Mouse (Mus musculus) MEL (cell line): ENCODE measurements at regions not wholly inside any gene's neighbourhood (a gene's known extent, or its start where the extent isn't known, plus 50 kb on each side); places are given as distances from the start of the nearest gene placed in this dataset.
A peak's percentile ranks its signal among the peaks of the same experiment; 100 is the strongest.

Experiments
- DNase-seq: peaks from one replicate; pipeline ENCODE4 v3.0.0; 2011; ENCODE audit warnings: low read depth, low spot score
- H3K27ac ChIP-seq: 2 replicates; pipeline ENCODE4 v1.5.1; 2012; ENCODE audit warnings: low read depth, mild to moderate bottlenecking, control low read depth, low read length, moderate library complexity; ENCODE audit not compliant: control insufficient read depth
- H3K27me3 ChIP-seq, 2 experiments: fragments of 150-350 bp in 1 of 2; sonication (generic) in 1 of 2; 2 replicates each; pipeline ENCODE4 v1.6.1; 2012; ENCODE audit warnings: low read length in 2 of 2, mild to moderate bottlenecking in 2 of 2, improper control_type of control experiment in 1 of 2, moderate library complexity in 1 of 2; ENCODE audit not compliant: insufficient read depth in 2 of 2, control insufficient read depth in 1 of 2
- H3K36me3 ChIP-seq, 2 experiments: 2 replicates each; pipeline ENCODE4 v1.6.1; 2012 to 2014; ENCODE audit warnings: low read length in 2 of 2, improper control_type of control experiment in 1 of 2, inconsistent platforms in 1 of 2, mild to moderate bottlenecking in 1 of 2; ENCODE audit not compliant: insufficient read depth in 2 of 2, control insufficient read depth in 1 of 2
- H3K4me1 ChIP-seq, 2 experiments: fragments of 150-350 bp in 1 of 2; sonication (generic) in 1 of 2; 2 replicates each; pipeline ENCODE4 v1.6.1; 2012; ENCODE audit warnings: low read length in 2 of 2, improper control_type of control experiment in 1 of 2, mild to moderate bottlenecking in 1 of 2; ENCODE audit not compliant: insufficient read depth in 2 of 2, control insufficient read depth in 1 of 2
- H3K4me3 ChIP-seq, 2 experiments: fragments of 150-350 bp in 1 of 2; sonication (generic) in 1 of 2; 2 replicates each; pipeline ENCODE4 v1.5.1; 2012; ENCODE audit warnings: low read depth in 2 of 2, low read length in 2 of 2, mild to moderate bottlenecking in 2 of 2, moderate library complexity in 2 of 2, control low read depth in 1 of 2, improper control_type of control experiment in 1 of 2; ENCODE audit not compliant: control insufficient read depth in 1 of 2, insufficient read depth in 1 of 2
- H3K79me2 ChIP-seq: 2 replicates; pipeline ENCODE4 v1.6.1; 2012; ENCODE audit warnings: mild to moderate bottlenecking, low read length, moderate library complexity; ENCODE audit not compliant: control insufficient read depth, poor library complexity, insufficient read depth
- H3K9ac ChIP-seq: 2 replicates; pipeline ENCODE4 v1.6.1; 2012; ENCODE audit warnings: low read depth, mild to moderate bottlenecking, control low read depth, low read length, moderate library complexity; ENCODE audit not compliant: control insufficient read depth, poor library complexity, severe bottlenecking
- H3K9me3 ChIP-seq: fragments of 150-350 bp; sonication (generic); replicated peaks from 2 replicates; pipeline ENCODE4 v1.6.1; 2012; ENCODE audit warnings: mild to moderate bottlenecking, low read length, improper control_type of control experiment, moderate library complexity; ENCODE audit not compliant: insufficient read depth
- CHD1 ChIP-seq: IDR thresholded peaks from 2 replicates; pipeline ENCODE4 v1.6.1; 2012; ENCODE audit warnings: low read depth, mild to moderate bottlenecking, inconsistent platforms, low read length, improper control_type of control experiment
- CTCF ChIP-seq, 3 experiments: IDR thresholded peaks in 2 of 3; conservative IDR thresholded peaks in 1 of 3; 2 replicates each; pipeline ENCODE4 v1.5.1; 2011 to 2012; ENCODE audit warnings: low read length in 3 of 3, low read depth in 2 of 3, mild to moderate bottlenecking in 2 of 3, improper control_type of control experiment in 1 of 3, inconsistent platforms in 1 of 3, mixed read lengths in 1 of 3, moderate library complexity in 1 of 3; ENCODE audit not compliant: control insufficient read depth in 1 of 3, insufficient read depth in 1 of 3, poor library complexity in 1 of 3, severe bottlenecking in 1 of 3
- E2F4 ChIP-seq: IDR thresholded peaks from 2 replicates; pipeline ENCODE4 v1.6.1; 2011; ENCODE audit warnings: low read depth, low read length, improper control_type of control experiment, borderline replicate concordance
- EP300 ChIP-seq, 2 experiments: IDR thresholded peaks; 2 replicates each; pipeline ENCODE4 v1.6.1; 2011; ENCODE audit warnings: improper control_type of control experiment in 2 of 2, low read length in 2 of 2, low read depth in 1 of 2, mild to moderate bottlenecking in 1 of 2
- ETS1 ChIP-seq: IDR thresholded peaks from 2 replicates; pipeline ENCODE4 v1.6.1; 2012; ENCODE audit warnings: low read depth, mild to moderate bottlenecking, inconsistent platforms, low read length, improper control_type of control experiment, moderate library complexity
- KAT2A ChIP-seq: conservative IDR thresholded peaks from 2 replicates; pipeline ENCODE4 v1.6.1; 2012; ENCODE audit warnings: low read depth, low read length, improper control_type of control experiment, inconsistent platforms
- MAFK ChIP-seq: IDR thresholded peaks from 2 replicates; pipeline ENCODE4 v1.6.1; 2011; ENCODE audit warnings: low read depth, mild to moderate bottlenecking, low read length, improper control_type of control experiment, borderline replicate concordance
- MAX ChIP-seq: IDR thresholded peaks from 2 replicates; pipeline ENCODE4 v1.6.1; 2011; ENCODE audit warnings: low read length, improper control_type of control experiment
- MAZ ChIP-seq: IDR thresholded peaks from 2 replicates; pipeline ENCODE4 v1.6.1; 2012; ENCODE audit warnings: low read depth, mild to moderate bottlenecking, inconsistent platforms, low read length, improper control_type of control experiment
- MXI1 ChIP-seq: IDR thresholded peaks from 2 replicates; pipeline ENCODE4 v1.6.1; 2011; ENCODE audit warnings: mild to moderate bottlenecking, low read depth, low read length, improper control_type of control experiment
- MYC ChIP-seq: IDR thresholded peaks from 2 replicates; pipeline ENCODE4 v1.6.1; 2011; ENCODE audit warnings: low read depth, mild to moderate bottlenecking, low read length, improper control_type of control experiment, moderate library complexity
- NELFE ChIP-seq: IDR thresholded peaks from 2 replicates; pipeline ENCODE4 v1.6.1; 2011; ENCODE audit warnings: low read depth, low read length, improper control_type of control experiment
- NRF1 ChIP-seq: IDR thresholded peaks from 2 replicates; pipeline ENCODE4 v1.6.1; 2014; ENCODE audit warnings: low read depth, mild to moderate bottlenecking, inconsistent platforms, low read length, improper control_type of control experiment, moderate library complexity; ENCODE audit not compliant: poor library complexity, insufficient read depth, severe bottlenecking
- POLR2AphosphoS2 ChIP-seq: IDR thresholded peaks from 2 replicates; pipeline ENCODE4 v1.6.1; 2011; ENCODE audit warnings: low read length, improper control_type of control experiment
- POLR2AphosphoS5 ChIP-seq: IDR thresholded peaks from 2 replicates; pipeline ENCODE4 v1.6.1; 2012; ENCODE audit warnings: low read depth, borderline replicate concordance, mild to moderate bottlenecking, inconsistent platforms, low read length, moderate library complexity, mixed read lengths
- RAD21 ChIP-seq: IDR thresholded peaks from 2 replicates; pipeline ENCODE4 v1.6.1; 2011; ENCODE audit warnings: mild to moderate bottlenecking, low read depth, low read length, improper control_type of control experiment
- SMC3 ChIP-seq: IDR thresholded peaks from 2 replicates; pipeline ENCODE4 v1.6.1; 2011; ENCODE audit warnings: low read depth, low read length, improper control_type of control experiment
- TAL1 ChIP-seq: IDR thresholded peaks from 2 replicates; pipeline ENCODE4 v1.6.1; 2012; ENCODE audit warnings: mild to moderate bottlenecking, inconsistent platforms, low read length, moderate library complexity, mixed read lengths
- UBTF ChIP-seq: IDR thresholded peaks from 2 replicates; pipeline ENCODE4 v1.6.1; 2012; ENCODE audit warnings: low read depth, mild to moderate bottlenecking, inconsistent platforms, low read length, improper control_type of control experiment, moderate library complexity, borderline replicate concordance; ENCODE audit not compliant: insufficient read depth
- USF2 ChIP-seq, 2 experiments: IDR thresholded peaks; 2 replicates each; pipeline ENCODE4 v1.6.1; 2011 to 2012; ENCODE audit warnings: improper control_type of control experiment in 2 of 2, low read length in 2 of 2, borderline replicate concordance in 1 of 2, inconsistent platforms in 1 of 2, low read depth in 1 of 2, mild to moderate bottlenecking in 1 of 2; ENCODE audit not compliant: insufficient read depth in 1 of 2
- ZC3H11A ChIP-seq: IDR thresholded peaks from 2 replicates; pipeline ENCODE4 v1.6.1; 2012; ENCODE audit warnings: low read depth, mild to moderate bottlenecking, inconsistent platforms, low read length, improper control_type of control experiment
- ZKSCAN1 ChIP-seq: IDR thresholded peaks from 2 replicates; pipeline ENCODE4 v1.6.1; 2012; ENCODE audit warnings: low read depth, mild to moderate bottlenecking, inconsistent platforms, low read length, improper control_type of control experiment, moderate library complexity

- Histone ChIP-seq H3K9ac (no peak overlapping the region), H3K4me3 (no peak overlapping the region), H3K9me3 (no peaks in the 10 kb centered on the region), H3K27me3 (no peaks in the 10 kb centered on the region), H3K36me3 (no peaks in the 10 kb centered on the region), H3K4me1 (no peaks in the 10 kb centered on the region), H3K27ac (no peak overlapping the region), H3K79me2 (no peaks in the 10 kb centered on the region)
- DNase-seq = no peak
- TF ChIP-seq NRF1 (no peak), NELFE (no peak), SMC3 (no peak), POLR2AphosphoS5 (no peak), KAT2A (no peak), MAX (no peak), ETS1 (no peak), TAL1 (no peak), MXI1 (no peak)
Measured at GRCm38 (mm10) chr15:25137091-25137490, 276.5 kb downstream of the Basp1 start.

GRCm38 (mm10) chr15:25135471-25136262 lies 277.9 kb downstream of the Basp1 start:
- Histone ChIP-seq H3K4me1 (no peaks in the 10 kb centered on the region), H3K27me3 (no peaks in the 10 kb centered on the region), H3K9ac (no peak overlapping the region), H3K4me3 (no peak overlapping the region), H3K27ac (no peak overlapping the region), H3K9me3 (no peaks in the 10 kb centered on the region; the same call in 1 of the 2 replicates), H3K79me2 (no peaks in the 10 kb centered on the region), H3K36me3 (no peaks in the 10 kb centered on the region)
- peak; percentile 3 for DNase-seq
- TF ChIP-seq E2F4 (no peak), KAT2A (no peak), EP300 (IDR thresholded peaks at IDR 0.05; ENCODE audit: low read depth in 1 of 2, low read length in 2 of 2) (no peak), NRF1 (no peak), MYC (no peak), CTCF (IDR thresholded peaks at IDR 0.05 in 2 of 3, conservative IDR thresholded peaks at IDR 0.05 in 1 of 3; ENCODE audit: control insufficient read depth in 1 of 3, insufficient read depth in 1 of 3, low read depth in 2 of 3, low read length in 3 of 3, poor library complexity in 1 of 3, severe bottlenecking in 1 of 3) (no peak), MAZ (no peak)

GRCm38 (mm10) chr15:25130096-25130495 lies 283.5 kb downstream of the Basp1 start:
- no peak overlapping the region for H3K9ac ChIP-seq
- H3K27ac ChIP-seq = no peak overlapping the region
- H3K4me3 ChIP-seq = no peak overlapping the region
- no peak for DNase-seq
- no peak for TF ChIP-seq RAD21
- TF ChIP-seq CHD1 = no peak
- no peak for TF ChIP-seq MAFK
- TF ChIP-seq USF2 (IDR thresholded peaks at IDR 0.05; ENCODE audit: borderline replicate concordance in 1 of 2, insufficient read depth in 1 of 2, low read depth in 1 of 2, low read length in 2 of 2) = no peak
- TF ChIP-seq UBTF = no peak
- TF ChIP-seq NRF1 = no peak
- TF ChIP-seq ZC3H11A = no peak
- no peak for TF ChIP-seq POLR2AphosphoS2
- TF ChIP-seq CTCF (IDR thresholded peaks at IDR 0.05 in 2 of 3, conservative IDR thresholded peaks at IDR 0.05 in 1 of 3; ENCODE audit: control insufficient read depth in 1 of 3, insufficient read depth in 1 of 3, low read depth in 2 of 3, low read length in 3 of 3, poor library complexity in 1 of 3, severe bottlenecking in 1 of 3) = no peak
- no peak for TF ChIP-seq ZKSCAN1
- H3K9me3 ChIP-seq = no peaks in the 10 kb centered on the region; the same call in 1 of the 2 replicates
- H3K79me2 ChIP-seq = no peaks in the 10 kb centered on the region
- no peaks in the 10 kb centered on the region for H3K4me1 ChIP-seq
- H3K36me3 ChIP-seq = no peaks in the 10 kb centered on the region
- H3K27me3 ChIP-seq = no peaks in the 10 kb centered on the region
